In the genomic region with DNA sequence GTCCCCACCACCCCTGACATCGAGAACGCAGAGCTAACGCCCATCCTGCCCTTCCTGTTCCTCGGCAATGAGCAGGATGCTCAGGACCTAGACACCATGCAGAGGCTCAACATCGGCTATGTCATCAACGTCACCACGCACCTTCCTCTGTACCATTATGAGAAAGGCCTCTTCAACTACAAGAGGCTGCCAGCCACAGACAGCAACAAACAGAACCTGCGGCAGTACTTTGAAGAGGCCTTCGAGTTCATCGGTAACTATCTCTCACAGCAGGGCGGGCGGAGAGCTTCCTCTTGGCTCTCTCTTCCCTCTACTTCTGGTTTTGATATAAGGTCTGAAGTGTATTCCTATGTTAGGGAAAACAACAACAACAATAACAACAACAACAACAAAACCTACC, we compare ENCODE assay signal across 21 mouse cellular contexts. TPM values are rescaled to one million over a fixed set of nuclear protein-coding genes. Genes with fewer than 3 reads are reported as not detected.
"Had no signal": no experiment of that assay in that cellular context is flagged by ENCODE, and none has a peak within 500 bp of the region (broad histone marks: within the 10 kb centered on the region; RNA-seq: fewer than 3 reads in every experiment).

No protein-coding gene starts in this region.

- H3K9ac ChIP-seq: limb, embryonic 12.5 days; limb, embryonic 15.5 days; liver, embryonic 14.5 days; lung, embryonic 15.5 days; midbrain, embryonic 12.5 days; midbrain, embryonic 15.5 days; neural tube, embryonic 12.5 days; neural tube, embryonic 15.5 days; stomach, embryonic 15.5 days had no signal

- ATAC-seq: midbrain, embryonic 15.5 days had no signal

- H3K4me2 ChIP-seq: limb, embryonic 12.5 days; limb, embryonic 15.5 days; lung, embryonic 15.5 days; midbrain, embryonic 12.5 days; midbrain, embryonic 15.5 days; neural tube, embryonic 12.5 days; neural tube, embryonic 15.5 days; stomach, embryonic 15.5 days had no signal

- H3K9me3 ChIP-seq: limb, embryonic 12.5 days; limb, embryonic 15.5 days; lung, embryonic 15.5 days; midbrain, embryonic 12.5 days; midbrain, embryonic 15.5 days; neural tube, embryonic 12.5 days; neural tube, embryonic 15.5 days; stomach, embryonic 15.5 days had no signal

- H3K27ac ChIP-seq: limb, embryonic 12.5 days; limb, embryonic 15.5 days; liver, embryonic 14.5 days; lung, embryonic 15.5 days; midbrain, embryonic 12.5 days; midbrain, embryonic 15.5 days; neural tube, embryonic 12.5 days; neural tube, embryonic 15.5 days; stomach, embryonic 15.5 days had no signal

- H3K4me1 ChIP-seq: limb, embryonic 12.5 days; stomach, embryonic 15.5 days had no signal

- DNase-seq: kidney, adult 9 months; kidney, postnatal 14 days; kidney, postnatal 4 days; left cerebral cortex, postnatal 4 days; lung, adult 18-20 months; lung, postnatal 10 days; lung, postnatal 36 days; right cerebral cortex, adult 18-20 months; right cerebral cortex, postnatal 25 days; spleen, adult 18-20 months; thymus, postnatal 25 days had no signal

- H3K36me3 ChIP-seq: lung, embryonic 15.5 days; midbrain, embryonic 15.5 days; stomach, embryonic 15.5 days had no signal

- H3K27me3 ChIP-seq: limb, embryonic 12.5 days; limb, embryonic 15.5 days; lung, embryonic 15.5 days; midbrain, embryonic 12.5 days; midbrain, embryonic 15.5 days; neural tube, embryonic 12.5 days; neural tube, embryonic 15.5 days; stomach, embryonic 15.5 days had no signal

- H3K4me3 ChIP-seq: limb, embryonic 12.5 days; limb, embryonic 15.5 days; lung, embryonic 15.5 days; midbrain, embryonic 12.5 days; midbrain, embryonic 15.5 days; neural tube, embryonic 12.5 days; neural tube, embryonic 15.5 days; stomach, embryonic 15.5 days had no signal

RNA-seq across cellular contexts. Expression of a gene that starts 34.9 kb away (rescaled TPM):
- total RNA-seq: layer of hippocampus, adult 18-20 months had no signal
